Mouse (Mus musculus): ENCODE measurements around the gene Sp7. TPM values are rescaled to one million over a fixed set of nuclear protein-coding genes. Genes with fewer than 3 reads are reported as not detected.
A peak's percentile ranks its signal among the peaks of the same experiment; 100 is the strongest.

Sp7 gene
- polyA plus RNA-seq, 1 experiment, result 0.10 TPM

- peaks cover 3% of the 10 kb centered on the region; the same call in 1 of the 2 replicates for H3K9me3 ChIP-seq
- TF ChIP-seq FLI1 (IDR thresholded peaks at IDR 0.05; ENCODE audit: low read length) (no peak), GATA1 (IDR thresholded peaks at IDR 0.05; ENCODE audit: borderline replicate concordance, low read length) (no peak)
- no peaks in the 10 kb centered on the region for H3K36me3 ChIP-seq (replicated peaks; ENCODE audit: low read length)
- no peak overlapping the region for H3K4me3 ChIP-seq (replicated peaks)
- H3K27me3 ChIP-seq (replicated peaks), result peaks cover 80% of the 10 kb centered on the region
- H3K4me1 ChIP-seq, result peaks cover 74% of the 10 kb centered on the region
Observed at GRCm38 (mm10) chr15:102366238-102366637, 744 bp downstream of the Sp7 start.

GRCm38 (mm10) chr15:102364678-102365077 is 2.3 kb downstream of the Sp7 start:
- H3K4me1 ChIP-seq, result peaks cover 60% of the 10 kb centered on the region
- no peak for TF ChIP-seq FLI1 (IDR thresholded peaks at IDR 0.05; ENCODE audit: low read length)
- TF ChIP-seq GATA1 (IDR thresholded peaks at IDR 0.05; ENCODE audit: borderline replicate concordance, low read length), result no peak
- H3K27me3 ChIP-seq (replicated peaks), result peaks cover 78% of the 10 kb centered on the region
- no peaks in the 10 kb centered on the region for H3K36me3 ChIP-seq (replicated peaks; ENCODE audit: low read length)
- peaks cover 3% of the 10 kb centered on the region; the same call in 1 of the 2 replicates for H3K9me3 ChIP-seq
- no peak overlapping the region for H3K4me3 ChIP-seq (replicated peaks)

GRCm38 (mm10) chr15:102362648-102363047 is 4.3 kb downstream of the Sp7 start:
- Histone ChIP-seq H3K4me1 (peaks cover 72% of the 10 kb centered on the region), H3K36me3 (replicated peaks; ENCODE audit: low read length) (no peaks in the 10 kb centered on the region), H3K9me3 (peaks cover 3% of the 10 kb centered on the region; the same call in 1 of the 2 replicates), H3K4me3 (replicated peaks) (peak overlapping the region; percentile 75), H3K27me3 (replicated peaks) (peaks cover 84% of the 10 kb centered on the region)
- TF ChIP-seq FLI1 (IDR thresholded peaks at IDR 0.05; ENCODE audit: low read length), result no peak

GRCm38 (mm10) chr15:102358834-102359233 is 8.1 kb downstream of the Sp7 start:
- peaks cover 3% of the 10 kb centered on the region; the same call in 1 of the 2 replicates for H3K9me3 ChIP-seq
- H3K4me3 ChIP-seq (replicated peaks), result peak overlapping the region; percentile 24
- TF ChIP-seq GATA1 (IDR thresholded peaks at IDR 0.05; ENCODE audit: borderline replicate concordance, low read length) (no peak), FLI1 (IDR thresholded peaks at IDR 0.05; ENCODE audit: low read length) (no peak)
- H3K27me3 ChIP-seq (replicated peaks), result peaks cover 81% of the 10 kb centered on the region
- H3K36me3 ChIP-seq (replicated peaks; ENCODE audit: low read length), result no peaks in the 10 kb centered on the region
- H3K4me1 ChIP-seq, result peaks cover 57% of the 10 kb centered on the region

GRCm38 (mm10) chr15:102358126-102358525 is 8.9 kb downstream of the Sp7 start:
- Histone ChIP-seq H3K4me3 (replicated peaks) (peak overlapping the region; percentile 84), H3K4me1 (peaks cover 50% of the 10 kb centered on the region), H3K9me3 (peaks cover 3% of the 10 kb centered on the region; the same call in 1 of the 2 replicates), H3K27me3 (replicated peaks) (peaks cover 77% of the 10 kb centered on the region), H3K36me3 (replicated peaks; ENCODE audit: low read length) (no peaks in the 10 kb centered on the region)
- TF ChIP-seq GATA1 (IDR thresholded peaks at IDR 0.05; ENCODE audit: borderline replicate concordance, low read length) (no peak), FLI1 (IDR thresholded peaks at IDR 0.05; ENCODE audit: low read length) (no peak)

GRCm38 (mm10) chr15:102356501-102357325 is 10.3 kb downstream of the Sp7 start:
- TF ChIP-seq GATA1 (IDR thresholded peaks at IDR 0.05; ENCODE audit: borderline replicate concordance, low read length) (no peak), FLI1 (IDR thresholded peaks at IDR 0.05; ENCODE audit: low read length) (no peak)
- peaks cover 68% of the 10 kb centered on the region for H3K27me3 ChIP-seq (replicated peaks)

GRCm38 (mm10) chr15:102355871-102356441 is 11.0 kb downstream of the Sp7 start:
- H3K9me3 ChIP-seq, result no peaks in the 10 kb centered on the region
- H3K27me3 ChIP-seq (replicated peaks), result peaks cover 64% of the 10 kb centered on the region
- H3K4me1 ChIP-seq, result peaks cover 54% of the 10 kb centered on the region
- no peaks in the 10 kb centered on the region for H3K36me3 ChIP-seq (replicated peaks; ENCODE audit: low read length)
- peak overlapping the region; percentile 89 for H3K4me3 ChIP-seq (replicated peaks)
- TF ChIP-seq GATA1 (IDR thresholded peaks at IDR 0.05; ENCODE audit: borderline replicate concordance, low read length) (no peak), FLI1 (IDR thresholded peaks at IDR 0.05; ENCODE audit: low read length) (no peak)

More at GRCm38 (mm10) chr15:102356501-102357325, 10.3 kb downstream of the Sp7 start:
- Histone ChIP-seq H3K36me3 (replicated peaks; ENCODE audit: low read length) (no peaks in the 10 kb centered on the region), H3K9me3 (peaks cover 3% of the 10 kb centered on the region; the same call in 1 of the 2 replicates), H3K4me1 (peaks cover 47% of the 10 kb centered on the region), H3K4me3 (replicated peaks) (no peak overlapping the region)

GRCm38 (mm10) chr15:102355134-102355870 is 11.7 kb downstream of the Sp7 start:
- H3K27me3 ChIP-seq (replicated peaks), result peaks cover 59% of the 10 kb centered on the region
- TF ChIP-seq FLI1 (IDR thresholded peaks at IDR 0.05; ENCODE audit: low read length) (no peak), GATA1 (IDR thresholded peaks at IDR 0.05; ENCODE audit: borderline replicate concordance, low read length) (no peak)
- peaks cover 54% of the 10 kb centered on the region for H3K4me1 ChIP-seq
- H3K36me3 ChIP-seq (replicated peaks; ENCODE audit: low read length), result no peaks in the 10 kb centered on the region
- H3K9me3 ChIP-seq, result no peaks in the 10 kb centered on the region
- H3K4me3 ChIP-seq (replicated peaks), result peak overlapping the region; percentile 89

- Histone ChIP-seq H3K36me3 (replicated peaks; ENCODE audit: low read length) (no peaks in the 10 kb centered on the region), H3K27me3 (replicated peaks) (peaks cover 46% of the 10 kb centered on the region), H3K9me3 (no peaks in the 10 kb centered on the region), H3K4me3 (replicated peaks) (no peak overlapping the region), H3K4me1 (peaks cover 58% of the 10 kb centered on the region)
- TF ChIP-seq GATA1 (IDR thresholded peaks at IDR 0.05; ENCODE audit: borderline replicate concordance, low read length), result no peak
- no peak for TF ChIP-seq FLI1 (IDR thresholded peaks at IDR 0.05; ENCODE audit: low read length)
Observed at GRCm38 (mm10) chr15:102353986-102354385, 13.0 kb downstream of the Sp7 start.
